Mouse (Mus musculus) frontal cortex, postnatal 36 days (tissue): ENCODE data around the gene Gm33543.

Source experiments
- DNase-seq, 2 experiments: peaks; one replicate each; pipeline ENCODE4 v3.0.0; 2022; ENCODE audit warnings: low spot score in 2 of 2

Gene Gm33543

GRCm38 (mm10) chr10:95778622-95779021, 64.1 kb downstream of the Gm33543 start:
- DNase-seq, result no peak

- DNase-seq, result no peak
These were observed 64.9 kb downstream of the Gm33543 start for GRCm38 (mm10) chr10:95777701-95778320.

- DNase-seq, result no peak
These were observed 65.7 kb downstream of the Gm33543 start for GRCm38 (mm10) chr10:95777071-95777470.

- no peak for DNase-seq
These were observed 67.9 kb downstream of the Gm33543 start for GRCm38 (mm10) chr10:95774856-95775255.

- DNase-seq, result no peak
These were observed 68.6 kb downstream of the Gm33543 start for GRCm38 (mm10) chr10:95774001-95774628.
